Mouse (Mus musculus) olfactory bulb, adult 2 months (tissue): Measurements from ENCODE around the gene Dlgap1. TPM values are rescaled to one million over a fixed set of nuclear protein-coding genes. Genes with fewer than 3 reads are reported as not detected.

Experiments used
- H3K27ac ChIP-seq: fragments of 200-500 bp; 2 replicates; pipeline ENCODE4 v1.5.1; 2012; ENCODE audit warnings: low read depth, low read length; ENCODE audit not compliant: insufficient read depth
- H3K4me1 ChIP-seq: fragments of 200-500 bp; 2 replicates; pipeline ENCODE4 v1.6.1; 2012; ENCODE audit warnings: low read length; ENCODE audit not compliant: control insufficient read depth, insufficient read depth
- H3K4me3 ChIP-seq: fragments of 200-500 bp; 2 replicates; pipeline ENCODE4 v1.5.1; 2012; ENCODE audit warnings: mild to moderate bottlenecking, low read depth, low read length, moderate library complexity; ENCODE audit not compliant: insufficient read depth
- CTCF ChIP-seq: fragments of 200-500 bp; IDR thresholded peaks from 2 replicates; pipeline ENCODE4 v1.5.1; 2012; ENCODE audit warnings: low read depth, mild to moderate bottlenecking, low read length, moderate library complexity; ENCODE audit not compliant: insufficient read depth
- POLR2A ChIP-seq: fragments of 200-500 bp; IDR thresholded peaks from 2 replicates; pipeline ENCODE4 v1.6.1; 2012; ENCODE audit warnings: mild to moderate bottlenecking, low read depth, low read length, moderate library complexity; ENCODE audit not compliant: insufficient read depth
- WGBS: fragments of 180-500 bp; shearing (Covaris S2); methylation state at CpG from one replicate; pipeline ENCODE4 v1.1.7; 2018; 5-methylcytosine and 5-hydroxymethylcytosine counted together
- polyA plus RNA-seq: library from polyadenylated mRNA; stranded (reverse); fragments of >200 nt; gene quantifications from 2 replicates; pipeline ENCODE4 v1.2.4, GENCODE M21; 2012; ENCODE audit warnings: low replicate concordance; ENCODE audit not compliant: missing spikeins, insufficient read depth, insufficient read length

The Dlgap1 gene
- polyA plus RNA-seq, 1 experiment, result 117 TPM

- TF ChIP-seq POLR2A (no peak), CTCF (no peak)
- 65% methylated on average over 7 of the region's 7 CpGs for WGBS
Observed at GRCm38 (mm10) chr17:70317779-70318178, 348.9 kb downstream of the Dlgap1 start.

GRCm38 (mm10) chr17:70321976-70322375, 353.1 kb downstream of the Dlgap1 start:
- WGBS, result 78% methylated on average over 6 of the region's 6 CpGs
- Histone ChIP-seq H3K4me1 (peaks cover 3% of the 10 kb centered on the region), H3K4me3 (no peak overlapping the region), H3K27ac (no peak overlapping the region)
- no peak for TF ChIP-seq POLR2A
- TF ChIP-seq CTCF, result no peak

More at GRCm38 (mm10) chr17:70317779-70318178, 348.9 kb downstream of the Dlgap1 start:
- Histone ChIP-seq H3K4me3 (no peak overlapping the region), H3K4me1 (peaks cover 3% of the 10 kb centered on the region), H3K27ac (0 out of 2 replicates have a peak overlapping the region, but pooled peaks have one; percentile 44)

GRCm38 (mm10) chr17:70333440-70333839, 364.6 kb downstream of the Dlgap1 start:
- Histone ChIP-seq H3K27ac (no peak overlapping the region), H3K4me3 (no peak overlapping the region), H3K4me1 (0 out of 2 replicates have a peak, but pooled peaks cover 3% of the 10 kb centered on the region)
- WGBS, result 61% methylated on average over 6 of the region's 6 CpGs
- TF ChIP-seq POLR2A, result no peak
- no peak for TF ChIP-seq CTCF

- TF ChIP-seq POLR2A, result no peak
- TF ChIP-seq CTCF, result no peak
- Histone ChIP-seq H3K27ac (no peak overlapping the region), H3K4me3 (no peak overlapping the region), H3K4me1 (0 out of 2 replicates have a peak, but pooled peaks cover 3% of the 10 kb centered on the region)
- WGBS, result 39% methylated on average over 3 of the region's 3 CpGs
Observed at GRCm38 (mm10) chr17:70334171-70334570, 365.3 kb downstream of the Dlgap1 start.

DNA sequence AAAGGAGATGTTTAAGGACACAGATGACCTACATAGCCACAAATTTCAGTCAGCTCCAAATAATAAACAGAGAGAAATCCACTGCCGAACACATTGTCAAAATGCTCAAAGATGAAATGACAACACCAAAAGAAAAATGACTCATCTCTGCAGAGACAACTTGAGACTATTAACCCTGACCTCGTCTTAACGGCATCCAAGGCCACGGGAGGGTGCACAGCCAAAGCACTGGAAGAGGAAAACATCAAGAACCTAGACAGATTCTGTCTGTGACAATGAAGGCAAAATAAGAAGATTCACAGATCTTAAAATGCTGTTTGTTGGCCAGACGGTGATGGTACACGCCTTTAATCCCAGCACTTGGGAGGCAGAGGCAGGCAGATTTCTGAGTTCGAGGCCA, 370.9 kb downstream of the Dlgap1 start:
- WGBS, result 91% methylated on average over 7 of the region's 7 CpGs

DNA sequence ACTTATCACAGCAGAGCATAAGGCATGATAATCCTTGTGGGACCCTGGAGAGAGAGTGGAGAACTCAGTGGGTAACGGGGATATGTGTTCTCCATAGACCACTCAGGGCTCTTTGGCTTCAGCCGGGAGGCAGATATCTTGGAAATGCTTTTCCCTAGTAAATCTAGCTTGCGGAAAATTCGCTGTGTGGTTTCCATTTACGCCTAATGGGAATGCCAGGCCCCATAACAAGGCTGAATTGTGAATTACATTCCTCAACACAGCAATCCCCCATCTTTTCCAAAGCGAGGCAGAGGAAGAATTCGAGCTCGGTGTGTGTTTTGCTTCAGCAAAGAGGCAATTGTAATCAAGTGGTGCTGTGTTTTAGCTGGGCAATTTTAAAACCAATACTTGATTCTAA, 372.4 kb downstream of the Dlgap1 start:
- WGBS, result 49% methylated on average over 8 of the region's 8 CpGs
- no peak for TF ChIP-seq POLR2A
- TF ChIP-seq CTCF, result no peak
- H3K4me3 ChIP-seq, result no peak overlapping the region
- H3K27ac ChIP-seq, result no peak overlapping the region
- H3K4me1 ChIP-seq, result 0 out of 2 replicates have a peak, but pooled peaks cover 2% of the 10 kb centered on the region

More for the DNA sequence above, 370.9 kb downstream of the Dlgap1 start:
- Histone ChIP-seq H3K4me3 (no peak overlapping the region), H3K4me1 (0 out of 2 replicates have a peak, but pooled peaks cover 2% of the 10 kb centered on the region), H3K27ac (no peak overlapping the region)
- TF ChIP-seq CTCF (no peak), POLR2A (no peak)

- WGBS, result 66% methylated on average over 6 of the region's 6 CpGs
- Histone ChIP-seq H3K4me3 (no peak overlapping the region), H3K27ac (no peak overlapping the region), H3K4me1 (0 out of 2 replicates have a peak, but pooled peaks cover 2% of the 10 kb centered on the region)
- no peak for TF ChIP-seq POLR2A
- no peak for TF ChIP-seq CTCF
Observed at GRCm38 (mm10) chr17:70341920-70342319, 373.0 kb downstream of the Dlgap1 start.

DNA sequence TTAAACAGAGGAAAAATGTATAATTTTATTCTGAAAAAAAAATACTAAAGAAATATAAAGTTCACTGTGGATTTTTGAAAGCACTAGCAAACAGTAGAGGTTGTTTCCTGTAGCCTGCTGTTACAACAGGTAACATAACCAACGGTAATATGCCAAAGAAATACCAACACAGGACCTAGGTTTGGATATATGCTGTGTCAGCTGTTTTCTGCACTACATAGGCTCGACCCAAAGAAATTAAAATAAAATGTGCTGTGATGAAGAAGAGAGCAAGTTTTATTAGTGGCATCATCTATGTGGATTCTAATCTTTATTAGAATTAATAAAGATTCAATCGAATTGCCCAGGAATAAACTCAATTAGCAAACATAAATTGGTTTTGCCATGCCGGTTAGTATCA, 378.5 kb downstream of the Dlgap1 start:
- no peak for TF ChIP-seq POLR2A
- Histone ChIP-seq H3K27ac (no peak overlapping the region), H3K4me1 (0 out of 2 replicates have a peak, but pooled peaks cover 2% of the 10 kb centered on the region), H3K4me3 (no peak overlapping the region)
- 90% methylated on average over 4 of the region's 4 CpGs for WGBS

- no peak for TF ChIP-seq CTCF
- no peak for TF ChIP-seq POLR2A
- 16% methylated on average over 3 of the region's 3 CpGs for WGBS
- Histone ChIP-seq H3K4me3 (no peak overlapping the region), H3K4me1 (no peaks in the 10 kb centered on the region), H3K27ac (peak overlapping the region; percentile 3; the same call in 1 of the 2 replicates)
Observed at GRCm38 (mm10) chr17:70363561-70363960, 394.7 kb downstream of the Dlgap1 start.

GRCm38 (mm10) chr17:70363971-70364370, 395.1 kb downstream of the Dlgap1 start:
- TF ChIP-seq CTCF (no peak), POLR2A (no peak)
- H3K4me1 ChIP-seq, result no peaks in the 10 kb centered on the region
- 67% methylated on average over 1 of the region's 1 CpGs for WGBS
- H3K4me3 ChIP-seq, result no peak overlapping the region
- H3K27ac ChIP-seq, result no peak overlapping the region
